Mouse (Mus musculus): ENCODE results near the gene Nccrp1.

GRCm38 (mm10) chr7:28547154-28547553, at the start of gene Nccrp1:
- TF ChIP-seq POLR2A (IDR thresholded peaks at IDR 0.05; ENCODE audit: insufficient read depth, low read depth, low read length) (no peak), CTCF (IDR thresholded peaks at IDR 0.05; ENCODE audit: insufficient read depth, low read depth, low read length) (no peak)
